Comparison of ENCODE assay signal across 8 mouse cellular contexts in the genomic region with DNA sequence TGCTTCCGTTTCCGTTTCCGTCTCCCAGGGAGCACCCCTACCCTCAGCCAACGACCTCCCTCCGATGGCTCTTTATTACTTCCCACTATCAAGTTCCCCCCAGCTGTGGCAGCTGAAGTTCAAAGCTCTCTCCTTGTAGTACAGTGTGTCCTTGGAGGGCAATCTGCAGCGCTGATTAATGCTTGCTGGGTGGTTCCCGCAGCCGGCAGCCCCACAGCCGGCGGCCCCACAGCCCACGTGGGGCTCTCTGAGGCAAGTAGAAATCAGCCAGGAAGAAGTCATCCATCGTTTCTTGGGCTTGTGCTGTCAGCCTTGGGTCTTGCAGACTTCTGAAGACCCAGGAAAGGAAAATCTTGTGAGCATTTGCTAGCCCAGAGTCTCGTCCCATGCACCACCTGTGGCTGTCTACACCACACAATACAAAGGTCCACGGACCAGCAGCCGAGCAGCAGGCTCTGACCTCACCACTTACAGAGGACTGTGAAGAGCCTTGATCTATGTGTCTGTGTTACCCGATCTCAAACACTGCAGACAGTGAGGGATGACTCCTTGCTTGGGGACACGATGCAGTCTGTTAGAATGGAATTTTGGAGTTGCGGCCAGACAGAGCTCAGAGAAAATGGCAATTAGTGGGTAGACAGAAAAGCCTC.
DNase-seq lines count a peak whose midpoint lies in the region; ATAC-seq and TF ChIP-seq lines count a peak whose summit lies in the region.

No protein-coding gene starts in this region.

- H3K4me2 ChIP-seq in lung, embryonic 14.5 days, result peak overlapping the region; percentile 36
- H3K4me2 ChIP-seq in hindbrain, embryonic 16.5 days (ENCODE audit: low read length), result peak overlapping the region; percentile 13; the same call in 1 of the 2 replicates
- H3K4me2 ChIP-seq in liver, embryonic 12.5 days, result peak overlapping the region; percentile 29; the same call in 1 of the 2 replicates
- peak overlapping the region; percentile 35 for H3K4me2 ChIP-seq in neural tube, embryonic 15.5 days

- no peak for TF ChIP-seq POLR2A in lung, adult 2 months (IDR thresholded peaks at IDR 0.05; ENCODE audit: borderline replicate concordance, extremely low read depth, low read depth, low read length)

- peak overlapping the region; percentile 33 for H3K27ac ChIP-seq in lung, embryonic 14.5 days (ENCODE audit: low read depth)
- H3K27ac ChIP-seq in gastrocnemius, adult 2 months, result peak overlapping the region; percentile 62
- H3K27ac ChIP-seq in hindbrain, embryonic 16.5 days (ENCODE audit: low read depth, low read length), result peak overlapping the region; percentile 39; the same call in 1 of the 2 replicates
- no peak overlapping the region for H3K27ac ChIP-seq in liver, embryonic 12.5 days
- peak overlapping the region; percentile 52 for H3K27ac ChIP-seq in neural tube, embryonic 15.5 days (replicated peaks)

- H3K36me3 ChIP-seq in lung, embryonic 14.5 days (ENCODE audit: insufficient read depth), result no peaks in the 10 kb centered on the region
- H3K36me3 ChIP-seq in hindbrain, embryonic 16.5 days (ENCODE audit: control insufficient read depth, insufficient read depth, low read length), result no peaks in the 10 kb centered on the region
- H3K36me3 ChIP-seq in liver, embryonic 12.5 days, result no peaks in the 10 kb centered on the region
- H3K36me3 ChIP-seq in neural tube, embryonic 15.5 days, result no peaks in the 10 kb centered on the region

- peaks cover 21% of the 10 kb centered on the region for H3K4me1 ChIP-seq in lung, embryonic 14.5 days (ENCODE audit: insufficient read depth)
- H3K4me1 ChIP-seq in lung, adult 2 months (ENCODE audit: control insufficient read depth, insufficient read depth, low read length), result peaks cover 14% of the 10 kb centered on the region
- H3K4me1 ChIP-seq in hindbrain, embryonic 16.5 days (ENCODE audit: control insufficient read depth, insufficient read depth, low read depth, low read length), result peaks cover 21% of the 10 kb centered on the region
- peaks cover 16% of the 10 kb centered on the region for H3K4me1 ChIP-seq in liver, embryonic 12.5 days
- H3K4me1 ChIP-seq in neural tube, embryonic 15.5 days, result peaks cover 22% of the 10 kb centered on the region

- ATAC-seq in lung, embryonic 14.5 days (ENCODE audit: insufficient read depth), result peak; percentile 62
- peak; percentile 63 for ATAC-seq in hindbrain, embryonic 16.5 days
- ATAC-seq in liver, embryonic 12.5 days, result no peak
- ATAC-seq in neural tube, embryonic 15.5 days (ENCODE audit: low FRiP score), result peak; percentile 71

- H3K4me3 ChIP-seq in lung, embryonic 14.5 days (ENCODE audit: low read depth, low read length), result no peak overlapping the region
- H3K4me3 ChIP-seq in lung, adult 2 months (replicated peaks; ENCODE audit: extremely low read depth, low read depth, low read length), result no peak overlapping the region
- H3K4me3 ChIP-seq in gastrocnemius, adult 2 months, result peak overlapping the region; percentile 23
- H3K4me3 ChIP-seq in hindbrain, embryonic 16.5 days (ENCODE audit: low read length), result no peak overlapping the region
- H3K4me3 ChIP-seq in liver, embryonic 12.5 days, result no peak overlapping the region
- H3K4me3 ChIP-seq in neural tube, embryonic 15.5 days (replicated peaks), result no peak overlapping the region

- no peaks in the 10 kb centered on the region for H3K9me3 ChIP-seq in lung, embryonic 14.5 days (ENCODE audit: low read depth, low read length)
- no peaks in the 10 kb centered on the region for H3K9me3 ChIP-seq in hindbrain, embryonic 16.5 days (ENCODE audit: control insufficient read depth, low read length)
- no peaks in the 10 kb centered on the region for H3K9me3 ChIP-seq in liver, embryonic 12.5 days (replicated peaks)
- H3K9me3 ChIP-seq in neural tube, embryonic 15.5 days (replicated peaks), result no peaks in the 10 kb centered on the region

- DNase-seq in lung, embryonic 14.5 days, result peak; percentile 79
- DNase-seq in lung, adult 2 months, result no peak
- peak; percentile 63 for DNase-seq in gastrocnemius, adult 2 months
- DNase-seq in cerebellum, adult 9-11 months, result no peak
- no peak for DNase-seq in cerebellum, adult 18-20 months

- TF ChIP-seq CTCF in lung, embryonic 14.5 days (IDR thresholded peaks at IDR 0.05; ENCODE audit: low read depth), result no peak
- no peak for TF ChIP-seq CTCF in lung, adult 2 months (IDR thresholded peaks at IDR 0.05; ENCODE audit: insufficient read depth, low read length)
- TF ChIP-seq CTCF in gastrocnemius, adult 2 months (IDR thresholded peaks at IDR 0.05), result no peak

- H3K9ac ChIP-seq in lung, embryonic 14.5 days, result no peak overlapping the region
- H3K9ac ChIP-seq in hindbrain, embryonic 16.5 days (ENCODE audit: low read depth, low read length), result peak overlapping the region; percentile 25
- no peak overlapping the region for H3K9ac ChIP-seq in liver, embryonic 12.5 days
- H3K9ac ChIP-seq in neural tube, embryonic 15.5 days (replicated peaks), result no peak overlapping the region

- intact Hi-C loops in gastrocnemius, adult 2 months (cut with DNase I), result loop anchor here (1.0 to 5.0 kb wide), 2 partner anchors 49 to 178 kb away; a partner anchor contains a TSS

- no peaks in the 10 kb centered on the region for H3K27me3 ChIP-seq in lung, embryonic 14.5 days (ENCODE audit: insufficient read depth, low read length)
- H3K27me3 ChIP-seq in hindbrain, embryonic 16.5 days (replicated peaks; ENCODE audit: control insufficient read depth, insufficient read depth, low read length), result no peaks in the 10 kb centered on the region; the same call in 1 of the 2 replicates
- H3K27me3 ChIP-seq in liver, embryonic 12.5 days (replicated peaks), result no peaks in the 10 kb centered on the region
- 0 out of 2 replicates have a peak, but pooled peaks cover 3% of the 10 kb centered on the region for H3K27me3 ChIP-seq in neural tube, embryonic 15.5 days (replicated peaks)

- WGBS in lung, embryonic 14.5 days, result 9% methylated on average over 18 of the region's 18 CpGs
- WGBS in lung, adult 2 months, result 25% methylated on average over 18 of the region's 18 CpGs
- whole genome bisulfite sequencing in hindbrain, embryonic 16.5 days, result 24% methylated on average over 18 of the region's 18 CpGs
- 30% methylated on average over 18 of the region's 18 CpGs for WGBS in liver, embryonic 12.5 days (ENCODE audit: insufficient replicate concordance)
- 12% methylated on average over 18 of the region's 18 CpGs for whole genome bisulfite sequencing in neural tube, embryonic 15.5 days

Comparison
In these comparisons a context has a peak if more than half of its experiments do, and no peak if none do; other contexts are left out.
1. DNase-seq: peak in lung, embryonic 14.5 days (single experiment) and gastrocnemius, adult 2 months (single experiment); none in lung, adult 2 months (single experiment), cerebellum, adult 9-11 months (single experiment) and cerebellum, adult 18-20 months (0 of 2).
2. Peak in every context shown above with its lines, with median percentiles within 50 percentile points of each other: H3K4me2 ChIP-seq.